8 mouse cellular contexts compared by ENCODE assay signal in the genomic region with DNA sequence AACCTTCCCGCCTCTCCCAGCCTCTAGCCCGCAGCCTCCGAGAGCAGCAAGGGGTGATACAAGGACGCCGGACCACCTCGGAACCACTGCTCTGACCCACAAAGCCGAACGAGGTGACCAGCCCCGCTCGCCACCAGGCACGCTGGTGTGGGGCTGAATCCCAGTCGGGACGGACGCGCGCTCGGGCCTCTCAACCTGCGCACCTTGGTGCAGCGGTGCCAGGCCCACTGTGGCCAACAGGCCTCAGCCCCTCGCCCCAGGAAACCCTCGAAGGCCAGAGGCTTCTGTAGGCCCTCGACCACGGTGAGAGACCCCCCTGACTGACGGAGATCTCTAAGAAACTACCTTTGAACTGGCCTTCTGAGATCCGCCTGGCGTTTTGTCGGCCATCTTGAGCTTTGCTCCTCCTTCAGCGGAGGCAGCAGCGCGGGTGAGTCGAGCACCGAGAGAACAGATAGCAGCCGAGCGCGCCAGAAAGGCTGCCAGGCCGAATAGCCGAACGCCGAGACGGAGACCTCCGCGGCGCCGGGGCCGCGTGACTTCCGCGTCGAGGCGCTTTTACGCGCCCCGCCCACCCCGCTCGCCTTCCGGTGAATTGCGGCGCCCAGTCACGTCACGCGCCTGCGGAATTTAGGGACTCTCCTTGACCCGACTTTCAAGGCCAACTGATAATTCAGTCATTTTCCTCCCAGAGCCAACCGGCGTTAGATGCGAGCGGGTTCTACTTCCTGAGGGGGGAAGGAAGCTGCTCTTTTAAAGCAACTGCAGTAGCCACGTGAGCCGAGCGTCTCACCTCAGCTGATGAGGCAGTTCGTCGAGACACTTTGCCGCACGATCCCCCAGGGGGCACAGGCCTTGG. TPM values are rescaled to one million over a fixed set of nuclear protein-coding genes. Genes with fewer than 3 reads are reported as not detected.
DNase-seq lines count a peak whose midpoint lies in the region; ATAC-seq lines count a peak whose summit lies in the region.

A gene (minus strand): TSS at position 525 of the 859 bp plus-strand sequence.

- peak within 1 kb of the TSS; percentile 82 for H3K4me3 ChIP-seq in hindbrain, embryonic 12.5 days

- ATAC-seq in hindbrain, embryonic 12.5 days (ENCODE audit: low FRiP score): peak; percentile 94

- H3K9me3 ChIP-seq in hindbrain, embryonic 12.5 days (replicated peaks): no peaks in the 10 kb centered on the region

- H3K4me2 ChIP-seq in hindbrain, embryonic 12.5 days (replicated peaks): peak within 1 kb of the TSS; percentile 84

- H3K36me3 ChIP-seq in hindbrain, embryonic 12.5 days: no peaks in the 10 kb centered on the region

- under 1% methylated on average over 74 of the region's 74 CpGs for WGBS in hindbrain, embryonic 12.5 days

- DNase-seq in NIH3T3 (ENCODE audit: low read depth): peak; percentile 97
- peak; percentile 97 to 98 for DNase-seq in cerebellum, postnatal 10 days
- DNase-seq in frontal cortex, postnatal 10 days (ENCODE audit: low spot score in 2 of 2): peak; percentile 94 to 96
- DNase-seq in layer of hippocampus, postnatal 14 days (ENCODE audit: low spot score in 2 of 2): peak; percentile 95 to 97
- peak; percentile 95 for DNase-seq in lung, postnatal 14 days
- peak; percentile 86 for DNase-seq in retina, adult 2 months (ENCODE audit: low read depth, low spot score)
- peak; percentile 94 to 95 for DNase-seq in thymus, postnatal 36 days

- H3K27ac ChIP-seq in hindbrain, embryonic 12.5 days: peak within 1 kb of the TSS; percentile 84

- peaks cover 14% of the 10 kb centered on the region for H3K4me1 ChIP-seq in hindbrain, embryonic 12.5 days

- peak within 1 kb of the TSS; percentile 76 for H3K9ac ChIP-seq in hindbrain, embryonic 12.5 days

- no peaks in the 10 kb centered on the region for H3K27me3 ChIP-seq in hindbrain, embryonic 12.5 days

RNA-seq across cellular contexts. Expression of the gene that starts here (rescaled TPM):
- 159 and 182 TPM in 2 replicates for polyA plus RNA-seq in hindbrain, embryonic 12.5 days (2016; fragmentation: Nextera tagmentation; extraction: Ambion mirVana)
- 10 to 100 TPM; 62.6 to 69.0 TPM for total RNA-seq in layer of hippocampus, postnatal 14 days (2021)

Comparison
In these comparisons a context has a peak if more than half of its experiments do, and no peak if none do; other contexts are left out.
1. Peak in every context shown above with its lines: DNase-seq, ATAC-seq, H3K4me3 ChIP-seq and H3K27ac ChIP-seq.